In the genomic region with DNA sequence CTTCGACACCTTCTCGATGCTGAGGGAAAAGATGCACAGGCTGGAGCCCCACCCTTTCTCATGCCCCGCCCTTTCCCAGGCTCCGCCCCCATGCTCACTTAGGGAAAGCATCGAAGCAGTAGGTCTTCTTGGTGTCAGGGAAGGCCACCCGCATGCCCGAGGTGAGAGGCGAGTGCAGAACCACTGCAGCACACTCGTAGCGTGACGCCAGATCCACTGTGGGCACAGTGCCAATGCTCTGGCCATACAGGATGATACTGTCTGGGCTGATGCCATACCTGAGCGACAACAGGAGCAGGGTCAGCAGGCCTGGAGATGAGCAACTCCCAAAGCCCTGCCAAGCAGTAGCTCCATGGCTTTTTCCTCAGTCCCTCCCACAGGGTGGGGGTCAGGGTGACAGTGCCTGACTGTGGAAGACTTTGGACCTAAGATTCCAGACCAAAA, we compare ENCODE assay signal across 9 mouse cellular contexts. TPM values are rescaled to one million over a fixed set of nuclear protein-coding genes. Genes with fewer than 3 reads are reported as not detected.
A peak's percentile ranks its signal among the peaks of the same experiment; 100 is the strongest.
DNase-seq lines count a peak whose midpoint lies in the region; ATAC-seq and TF ChIP-seq lines count a peak whose summit lies in the region.
"Had no signal": no experiment of that assay in that cellular context is flagged by ENCODE, and none has a peak within 500 bp of the region (broad histone marks: within the 10 kb centered on the region; RNA-seq: fewer than 3 reads in every experiment).

No protein-coding gene starts in this region.

- H3K9ac ChIP-seq in intestine, embryonic 15.5 days, result peak overlapping the region; percentile 24; the same call in 1 of the 2 replicates
- no peak overlapping the region for H3K9ac ChIP-seq in intestine, postnatal 0 days (ENCODE audit: low read depth, low read length)
- H3K9ac ChIP-seq in ES-E14 (ENCODE audit: insufficient read depth, low read depth, low read length, poor library complexity, severe bottlenecking), result no peak overlapping the region
- H3K9ac ChIP-seq: liver, embryonic 15.5 days; neural tube, embryonic 13.5 days had no signal

- H3K4me1 ChIP-seq in intestine, embryonic 15.5 days (replicated peaks), result peaks cover 36% of the 10 kb centered on the region
- peaks cover 9% of the 10 kb centered on the region; the same call in 1 of the 2 replicates for H3K4me1 ChIP-seq in intestine, postnatal 0 days (replicated peaks; ENCODE audit: control insufficient read depth, insufficient read depth, low read length)
- peaks cover 3 to 12% of the 10 kb centered on the region in 2 experiments; a peak in 3 of 4 replicates for H3K4me1 ChIP-seq in ES-E14 (ENCODE audit: control insufficient read depth in 2 of 2, insufficient read depth in 2 of 2, low read length in 2 of 2, poor library complexity in 1 of 2)

- no peak overlapping the region for H3K4me3 ChIP-seq in intestine, embryonic 15.5 days (replicated peaks)
- H3K4me3 ChIP-seq in intestine, postnatal 0 days (ENCODE audit: low read depth, low read length), result no peak overlapping the region
- H3K4me3 ChIP-seq in ES-E14 (ENCODE audit: insufficient read depth in 1 of 2, low read depth in 1 of 2, low read length in 2 of 2, poor library complexity in 1 of 2, severe bottlenecking in 1 of 2), result peak overlapping the region; percentile 32 to 33; a peak in 2 of 4 replicates
- H3K4me3 ChIP-seq: liver, embryonic 15.5 days; neural tube, embryonic 13.5 days had no signal

- 0 out of 2 replicates have a peak, but pooled peaks have one; percentile 11 for ATAC-seq in intestine, embryonic 15.5 days
- no peak for ATAC-seq in intestine, postnatal 0 days

- peaks cover 16% of the 10 kb centered on the region for H3K36me3 ChIP-seq in intestine, embryonic 15.5 days
- H3K36me3 ChIP-seq in intestine, postnatal 0 days (ENCODE audit: control insufficient read depth, insufficient read depth), result peaks cover 41% of the 10 kb centered on the region; the same call in 1 of the 2 replicates
- H3K36me3 ChIP-seq in ES-E14 (ENCODE audit: control insufficient read depth, insufficient read depth, low read length, poor library complexity, severe bottlenecking), result no peaks in the 10 kb centered on the region; the same call in 1 of the 2 replicates

- DNase-seq in ES-E14 (ENCODE audit: low read depth, low spot score) (no peak), liver (peak; percentile 65)
- DNase-seq in cerebellum, postnatal 14 days, result peak; percentile 53 to 62
- DNase-seq in layer of hippocampus, postnatal 25 days (ENCODE audit: extremely low spot score in 1 of 2, low spot score in 1 of 2), result no peak
- DNase-seq in right cerebral cortex, postnatal 25 days, result no peak

- in situ Hi-C loops in ES-E14 (cut with MboI; ENCODE audit: low sequenced_read_pairs in 2 of 2, unreplicated experiment in 2 of 2), result no loop called here

- 0 out of 2 replicates have a peak overlapping the region, but pooled peaks have one; percentile 5 for H3K4me2 ChIP-seq in intestine, embryonic 15.5 days (replicated peaks)
- H3K4me2 ChIP-seq in intestine, postnatal 0 days (replicated peaks; ENCODE audit: low read depth), result no peak overlapping the region
- H3K4me2 ChIP-seq: liver, embryonic 15.5 days had no signal

- 56% methylated on average over 12 of the region's 12 CpGs for WGBS in intestine, embryonic 15.5 days
- 51% methylated on average over 12 of the region's 12 CpGs for WGBS in intestine, postnatal 0 days

- H3K27me3 ChIP-seq in intestine, embryonic 15.5 days (replicated peaks), result no peaks in the 10 kb centered on the region
- H3K27me3 ChIP-seq in intestine, postnatal 0 days (replicated peaks; ENCODE audit: control insufficient read depth, insufficient read depth, low read length), result no peaks in the 10 kb centered on the region
- H3K27me3 ChIP-seq: liver, embryonic 15.5 days; neural tube, embryonic 13.5 days had no signal

- TF ChIP-seq CTCF in intestine, postnatal 0 days (IDR thresholded peaks at IDR 0.05; ENCODE audit: low read depth), result no peak

- H3K27ac ChIP-seq in intestine, embryonic 15.5 days, result peak overlapping the region; percentile 33; the same call in 1 of the 2 replicates
- no peak overlapping the region for H3K27ac ChIP-seq in intestine, postnatal 0 days (ENCODE audit: low read depth, low read length)
- no peak overlapping the region for H3K27ac ChIP-seq in ES-E14 (ENCODE audit: insufficient read depth, low read depth, low read length, poor library complexity, severe bottlenecking)
- H3K27ac ChIP-seq: neural tube, embryonic 13.5 days had no signal

- H3K9me3 ChIP-seq in intestine, embryonic 15.5 days, result no peaks in the 10 kb centered on the region
- no peaks in the 10 kb centered on the region for H3K9me3 ChIP-seq in intestine, postnatal 0 days (ENCODE audit: control insufficient read depth)
- no peaks in the 10 kb centered on the region for H3K9me3 ChIP-seq in ES-E14 (ENCODE audit: control insufficient read depth, insufficient read depth, low read depth, low read length)
- H3K9me3 ChIP-seq: liver, embryonic 15.5 days; neural tube, embryonic 13.5 days had no signal

TF ChIP-seq in ES-E14, 5 proteins besides CTCF, POLR2A, EP300 and RAD21:
- TF ChIP-seq HCFC1 (IDR thresholded peaks at IDR 0.05; ENCODE audit: borderline replicate concordance, insufficient read depth, low read length) (no peak), ZC3H11A (IDR thresholded peaks at IDR 0.05; ENCODE audit: borderline replicate concordance, low read depth, low read length) (no peak), CHD2 (IDR thresholded peaks at IDR 0.05; ENCODE audit: low read depth, low read length) (no peak)

RNA-seq across cellular contexts. Expression of a gene that starts 6.1 kb away (rescaled TPM):
- 95.7 and 101 TPM in 2 replicates for polyA plus RNA-seq in intestine, embryonic 15.5 days (2015; fragmentation: Nextera tagmentation; extraction: Ambion mirVana)
- 116 and 117 TPM in 2 replicates for polyA plus RNA-seq in intestine, postnatal 0 days (2015; fragmentation: Nextera tagmentation; extraction: Ambion mirVana)
- total RNA-seq in ES-E14 (2012; rRNA removed), result 67.9 and 68.7 TPM in 2 replicates
- total RNA-seq in layer of hippocampus, postnatal 25 days (2021), result 100 to 1,000 TPM; 184 to 192 TPM

RNA-seq across cellular contexts. Expression of a gene that starts 6.9 kb away (rescaled TPM):
- polyA plus RNA-seq in intestine, embryonic 15.5 days (2015; fragmentation: Nextera tagmentation; extraction: Ambion mirVana), result 8.3 TPM in 2 replicates
- 4.8 and 5.3 TPM in 2 replicates for polyA plus RNA-seq in intestine, postnatal 0 days (2015; fragmentation: Nextera tagmentation; extraction: Ambion mirVana)
- 20.8 and 23.5 TPM in 2 replicates for total RNA-seq in ES-E14 (2012; rRNA removed)
- total RNA-seq in layer of hippocampus, postnatal 25 days (2021), result 10 to 100 TPM; 57.3 to 57.6 TPM

RNA-seq across cellular contexts. Expression of a gene that starts 18.6 kb away (rescaled TPM):
- polyA plus RNA-seq in intestine, embryonic 15.5 days (2015; fragmentation: Nextera tagmentation; extraction: Ambion mirVana), result 105 and 114 TPM in 2 replicates
- polyA plus RNA-seq in intestine, postnatal 0 days (2015; fragmentation: Nextera tagmentation; extraction: Ambion mirVana), result 86.5 and 88.5 TPM in 2 replicates
- total RNA-seq in ES-E14 (2012; rRNA removed), result 54.8 and 83.8 TPM in 2 replicates
- total RNA-seq in layer of hippocampus, postnatal 25 days (2021), result 10 to 100 TPM; 44.1 to 45.5 TPM

RNA-seq across cellular contexts. Expression of a gene that starts 18.6 kb away (rescaled TPM):
- polyA plus RNA-seq in intestine, embryonic 15.5 days (2015; fragmentation: Nextera tagmentation; extraction: Ambion mirVana), result 6.4 and 6.6 TPM in 2 replicates
- polyA plus RNA-seq in intestine, postnatal 0 days (2015; fragmentation: Nextera tagmentation; extraction: Ambion mirVana), result 5.4 and 6.6 TPM in 2 replicates
- 12.2 and 12.7 TPM in 2 replicates for total RNA-seq in ES-E14 (2012; rRNA removed)
- total RNA-seq in layer of hippocampus, postnatal 25 days (2021), result 1 to 10 TPM; 1.7 to 1.8 TPM

RNA-seq across cellular contexts. Expression of a gene that starts 21.8 kb away (rescaled TPM):
- 3.9 and 4.1 TPM in 2 replicates for polyA plus RNA-seq in intestine, embryonic 15.5 days (2015; fragmentation: Nextera tagmentation; extraction: Ambion mirVana)
- polyA plus RNA-seq in intestine, postnatal 0 days (2015; fragmentation: Nextera tagmentation; extraction: Ambion mirVana), result 2.3 and 2.6 TPM in 2 replicates
- 8.4 and 9.7 TPM in 2 replicates for total RNA-seq in ES-E14 (2012; rRNA removed)
- 1 to 10 TPM; 2.4 to 3.4 TPM for total RNA-seq in layer of hippocampus, postnatal 25 days (2021)

Comparison
In these comparisons a context has a peak if more than half of its experiments do, and no peak if none do; other contexts are left out.
1. H3K4me3 ChIP-seq: peak in ES-E14 (2 of 2); none in intestine, embryonic 15.5 days (single experiment) and intestine, postnatal 0 days (single experiment).
2. DNase-seq: peak in cerebellum, postnatal 14 days (2 of 2) and liver (single experiment); none in ES-E14 (single experiment), layer of hippocampus, postnatal 25 days (0 of 2) and right cerebral cortex, postnatal 25 days (single experiment).